Mouse (Mus musculus) hindlimb bud, embryonic 11.5 days (tissue): ENCODE data around the gene Lrch1.

ENCODE experiments used
- DNase-seq: peaks from one replicate; pipeline ENCODE4 v3.0.0-alpha.2; 2012; ENCODE audit warnings: low read depth, low spot score; ENCODE audit errors: extremely low spot score

The Lrch1 gene

GRCm38 (mm10) chr14:74852965-74853758 lies 94.5 kb downstream of the Lrch1 start:
- no peak for DNase-seq

GRCm38 (mm10) chr14:74851866-74852265 lies 95.8 kb downstream of the Lrch1 start:
- no peak for DNase-seq

- no peak for DNase-seq
These were observed 98.7 kb downstream of the Lrch1 start for GRCm38 (mm10) chr14:74849020-74849419.

GRCm38 (mm10) chr14:74848224-74848623 lies 99.5 kb downstream of the Lrch1 start:
- no peak for DNase-seq

GRCm38 (mm10) chr14:74847311-74848133 lies 100.2 kb downstream of the Lrch1 start:
- DNase-seq, result no peak

- no peak for DNase-seq
These were observed 101.0 kb downstream of the Lrch1 start for GRCm38 (mm10) chr14:74846668-74847067.

- DNase-seq, result no peak
These were observed 101.9 kb downstream of the Lrch1 start for GRCm38 (mm10) chr14:74845661-74846274.

- DNase-seq, result no peak
These were observed 106.0 kb downstream of the Lrch1 start for GRCm38 (mm10) chr14:74841708-74842107.

- no peak for DNase-seq
These were observed 106.4 kb downstream of the Lrch1 start for GRCm38 (mm10) chr14:74841297-74841696.

GRCm38 (mm10) chr14:74840820-74841219 lies 106.9 kb downstream of the Lrch1 start:
- DNase-seq, result no peak

- no peak for DNase-seq
These were observed 107.3 kb downstream of the Lrch1 start for GRCm38 (mm10) chr14:74840328-74840727.

GRCm38 (mm10) chr14:74838816-74839215 lies 108.9 kb downstream of the Lrch1 start:
- DNase-seq, result no peak

- no peak for DNase-seq
These were observed 112.7 kb downstream of the Lrch1 start for GRCm38 (mm10) chr14:74835010-74835409.

GRCm38 (mm10) chr14:74834215-74834614 lies 113.5 kb downstream of the Lrch1 start:
- DNase-seq, result no peak

GRCm38 (mm10) chr14:74831653-74832052 lies 116.0 kb downstream of the Lrch1 start:
- DNase-seq, result no peak

GRCm38 (mm10) chr14:74831050-74831449 lies 116.6 kb downstream of the Lrch1 start:
- DNase-seq, result no peak

GRCm38 (mm10) chr14:74830591-74830990 lies 117.1 kb downstream of the Lrch1 start:
- DNase-seq, result no peak

- no peak for DNase-seq
These were observed 124.7 kb downstream of the Lrch1 start for GRCm38 (mm10) chr14:74822757-74823680.

- peak; percentile 49 for DNase-seq
These were observed 125.6 kb downstream of the Lrch1 start for GRCm38 (mm10) chr14:74822048-74822447.

- no peak for DNase-seq
These were observed 127.4 kb downstream of the Lrch1 start for GRCm38 (mm10) chr14:74820180-74820813.
